Mouse (Mus musculus): ENCODE measurements around the gene Tbca.

- TF ChIP-seq POLR2A (IDR thresholded peaks at IDR 0.05; ENCODE audit: borderline replicate concordance, extremely low read depth, low read depth, low read length) (no peak), CTCF (IDR thresholded peaks at IDR 0.05; ENCODE audit: insufficient read depth, low read length) (no peak)
These were observed 79.8 kb downstream of the Tbca start for GRCm38 (mm10) chr13:94868478-94868950.

All from lung, adult 2 months (tissue).